Mouse (Mus musculus) lung, postnatal 14 days (tissue): ENCODE results near the gene Slit1.

Source experiments
- DNase-seq: peaks from one replicate; pipeline ENCODE4 v3.0.0; 2021

Gene Slit1

GRCm38 (mm10) chr19:41649394-41649793 is 94.1 kb downstream of the Slit1 start:
- DNase-seq, result no peak

GRCm38 (mm10) chr19:41646947-41647631 is 96.4 kb downstream of the Slit1 start:
- DNase-seq, result peak; percentile 80

GRCm38 (mm10) chr19:41643010-41643409 is 100.5 kb downstream of the Slit1 start:
- no peak for DNase-seq

GRCm38 (mm10) chr19:41634999-41635398 is 108.5 kb downstream of the Slit1 start:
- no peak for DNase-seq

GRCm38 (mm10) chr19:41634099-41634498 is 109.4 kb downstream of the Slit1 start:
- no peak for DNase-seq

GRCm38 (mm10) chr19:41629532-41629931 is 113.9 kb downstream of the Slit1 start:
- DNase-seq, result peak; percentile 71

GRCm38 (mm10) chr19:41628970-41629369 is 114.5 kb downstream of the Slit1 start:
- peak; percentile 13 for DNase-seq

- DNase-seq, result no peak
These were observed 122.9 kb downstream of the Slit1 start for GRCm38 (mm10) chr19:41620366-41621092.

GRCm38 (mm10) chr19:41618771-41619385 is 124.6 kb downstream of the Slit1 start:
- no peak for DNase-seq

GRCm38 (mm10) chr19:41618153-41618657 is 125.3 kb downstream of the Slit1 start:
- DNase-seq, result no peak

- no peak for DNase-seq
These were observed 126.4 kb downstream of the Slit1 start for GRCm38 (mm10) chr19:41617102-41617501.

- DNase-seq, result no peak
These were observed 127.2 kb downstream of the Slit1 start for GRCm38 (mm10) chr19:41616274-41616673.

- DNase-seq, result no peak
These were observed 127.8 kb downstream of the Slit1 start for GRCm38 (mm10) chr19:41615606-41616224.

GRCm38 (mm10) chr19:41613325-41614087 is 130.0 kb downstream of the Slit1 start:
- no peak for DNase-seq

- no peak for DNase-seq
These were observed 131.8 kb downstream of the Slit1 start for GRCm38 (mm10) chr19:41611683-41612082.

- no peak for DNase-seq
These were observed 137.1 kb downstream of the Slit1 start for GRCm38 (mm10) chr19:41606208-41606987.

GRCm38 (mm10) chr19:41600647-41601046 is 142.8 kb downstream of the Slit1 start:
- no peak for DNase-seq

GRCm38 (mm10) chr19:41597170-41597894 is 146.1 kb downstream of the Slit1 start:
- DNase-seq, result peak; percentile 73

GRCm38 (mm10) chr19:41591808-41592207 is 151.7 kb downstream of the Slit1 start:
- DNase-seq, result no peak

GRCm38 (mm10) chr19:41589681-41590080 is 153.8 kb downstream of the Slit1 start:
- DNase-seq, result no peak

- DNase-seq, result no peak
These were observed 154.4 kb downstream of the Slit1 start for GRCm38 (mm10) chr19:41589026-41589425.
